Mouse (Mus musculus): ENCODE data around the gene Wee2.
A peak's percentile ranks its signal among the peaks of the same experiment; 100 is the strongest.

Gene Wee2

GRCm38 (mm10) chr6:40438936-40439335, at the start of gene Wee2:
Gene Wee2, plus strand, starts transcription at chr6:40439088.
- no peak for DNase-seq

- no peak for DNase-seq
These were observed 47.9 kb upstream of the Wee2 start for GRCm38 (mm10) chr6:40390975-40391374.

DNA sequence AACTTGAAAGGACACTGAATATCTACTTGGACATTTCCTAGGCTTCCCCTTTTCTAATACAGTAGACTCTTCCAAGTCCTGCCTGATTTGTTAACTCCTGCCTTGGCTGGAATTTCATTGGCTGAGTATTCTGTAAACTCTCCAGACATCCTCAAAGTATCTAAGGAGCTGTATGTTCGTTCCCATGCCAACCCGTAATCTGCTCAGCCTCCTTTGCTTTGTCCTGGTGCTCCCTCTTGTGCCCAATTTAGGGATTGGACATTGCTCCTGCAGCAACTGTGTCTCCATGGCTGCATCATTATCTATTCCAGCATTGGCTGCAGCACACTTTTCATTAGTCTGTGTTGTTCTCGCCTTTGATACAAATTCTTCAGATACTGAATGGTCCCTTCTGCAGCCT, 45.7 kb upstream of the Wee2 start:
- DNase-seq: peak; percentile 77 to 80

- DNase-seq: no peak
These were observed 36.9 kb upstream of the Wee2 start for GRCm38 (mm10) chr6:40402031-40402430.

- DNase-seq: no peak
These were observed 35.1 kb upstream of the Wee2 start for GRCm38 (mm10) chr6:40403640-40404285.

GRCm38 (mm10) chr6:40411085-40411484, 27.8 kb upstream of the Wee2 start:
- DNase-seq: no peak

- no peak for DNase-seq
These were observed 25.8 kb upstream of the Wee2 start for GRCm38 (mm10) chr6:40413046-40413445.

DNA sequence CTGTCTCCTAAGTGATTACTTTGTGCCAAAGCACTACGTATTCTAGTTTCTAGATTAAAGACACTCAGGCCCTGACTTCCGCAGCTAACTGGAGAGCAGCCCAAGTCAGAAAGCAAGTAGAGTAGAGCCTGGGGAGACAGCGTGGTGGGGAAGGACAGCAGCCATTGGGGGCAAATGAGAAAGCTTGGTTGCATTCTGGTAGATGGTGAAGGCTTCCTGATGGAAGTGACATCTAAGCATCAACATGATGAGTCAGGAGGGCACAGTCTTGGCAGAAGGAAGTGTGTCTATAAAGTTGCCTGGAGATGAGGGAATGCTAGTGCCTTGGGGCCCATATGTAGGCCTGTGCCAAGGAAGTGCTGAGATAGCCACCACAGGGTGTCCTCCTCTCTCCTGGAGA, 25.3 kb upstream of the Wee2 start:
- DNase-seq: no peak

DNA sequence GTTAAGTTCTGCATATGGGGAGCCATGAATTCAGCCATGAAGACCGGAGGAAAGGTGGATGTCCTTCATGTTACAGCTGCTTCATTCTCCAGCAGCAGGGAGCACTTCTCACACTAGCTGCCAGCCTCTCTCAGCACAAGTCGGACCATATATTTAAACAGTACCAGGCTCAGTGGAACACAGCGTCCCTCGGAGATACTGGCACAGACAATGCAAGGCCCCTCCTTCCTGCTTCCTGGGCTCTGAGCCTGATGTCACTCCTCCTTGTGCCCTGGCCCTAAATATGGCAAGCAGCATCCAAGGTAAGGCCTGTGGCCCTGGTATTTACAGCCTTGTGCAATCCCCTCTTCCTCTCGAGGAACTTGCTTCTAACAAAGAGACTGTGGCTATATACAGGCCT, 23.1 kb upstream of the Wee2 start:
- DNase-seq: no peak

DNA sequence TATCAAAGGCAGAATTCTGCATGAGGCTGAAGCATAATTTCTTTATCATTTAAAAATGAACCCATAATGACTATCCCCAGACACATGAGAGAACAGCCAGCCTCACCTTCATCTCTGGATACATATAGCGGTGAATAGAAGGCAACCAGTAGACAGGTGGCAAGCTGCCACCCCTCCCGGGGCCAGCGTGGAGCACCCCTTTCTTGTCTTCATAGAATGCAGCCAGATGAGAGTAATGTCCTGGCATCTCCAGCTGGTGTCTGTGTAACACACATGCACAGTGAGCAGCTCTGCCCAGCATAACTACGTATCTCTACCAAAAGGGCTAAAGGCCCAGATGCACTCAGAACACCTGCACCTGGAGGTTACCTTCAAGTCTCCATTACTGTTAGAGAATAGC, 20.5 kb upstream of the Wee2 start:
- no peak for DNase-seq

DNA sequence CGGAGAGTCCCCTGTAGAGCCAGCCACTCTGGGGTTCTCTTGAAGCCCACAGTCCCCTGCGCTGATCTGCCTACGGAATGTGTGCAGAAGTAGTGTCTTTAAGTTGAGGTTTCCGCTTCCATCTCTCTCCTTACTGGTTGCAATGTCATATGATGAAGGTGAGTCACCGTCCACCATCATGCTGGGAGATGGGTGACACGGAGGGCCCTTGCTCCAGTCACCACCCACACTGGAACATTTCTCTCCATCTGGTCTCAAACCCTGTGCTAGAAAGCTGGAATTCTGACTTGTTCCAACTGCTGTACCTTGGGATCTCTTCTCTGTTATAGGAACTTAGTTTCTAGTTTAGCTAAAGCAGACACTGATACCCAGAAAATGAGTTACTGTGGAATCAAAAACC, 17.8 kb upstream of the Wee2 start:
- DNase-seq: no peak

DNA sequence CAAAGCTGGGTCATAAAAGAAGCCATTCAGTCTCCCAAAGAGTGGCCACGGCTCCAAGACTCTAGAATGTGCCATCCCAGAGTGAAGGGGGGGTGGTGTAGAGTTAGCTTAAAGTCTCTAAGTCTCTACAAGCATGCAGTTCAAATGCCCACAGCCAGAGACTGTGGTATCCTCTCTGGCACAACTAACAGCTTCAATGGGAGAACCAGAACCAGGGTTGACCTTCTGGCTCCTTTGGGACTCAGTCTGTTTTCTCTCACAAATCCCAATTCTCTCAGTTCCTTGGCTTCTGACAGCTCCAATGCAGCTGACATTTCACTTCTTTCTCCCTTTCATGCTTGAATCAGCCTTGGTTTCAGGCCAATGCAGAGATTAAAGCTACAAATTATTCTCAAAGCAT, 15.9 kb upstream of the Wee2 start:
- no peak for DNase-seq

GRCm38 (mm10) chr6:40423774-40424173, 15.1 kb upstream of the Wee2 start:
- peak; percentile 50 to 61 for DNase-seq

DNA sequence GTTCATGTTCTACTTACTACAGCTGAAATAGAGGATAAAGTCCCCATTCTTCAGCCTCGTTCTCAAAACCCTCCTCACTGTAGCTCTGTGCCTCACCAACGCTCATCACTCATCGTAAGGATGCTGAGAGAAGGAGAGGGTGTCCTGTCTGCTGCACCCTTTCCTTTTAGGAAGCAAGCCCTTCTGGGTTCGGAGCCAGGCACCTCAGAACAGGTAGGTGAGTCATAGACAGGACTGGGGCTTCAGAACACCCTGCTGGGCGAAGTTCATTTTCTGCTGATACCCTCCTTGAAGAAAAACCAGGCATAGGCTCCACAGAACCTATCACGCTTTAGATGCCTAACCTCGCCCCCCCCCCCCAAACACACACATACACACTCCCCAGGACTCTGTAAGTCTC, 11.4 kb upstream of the Wee2 start:
- DNase-seq: no peak

DNA sequence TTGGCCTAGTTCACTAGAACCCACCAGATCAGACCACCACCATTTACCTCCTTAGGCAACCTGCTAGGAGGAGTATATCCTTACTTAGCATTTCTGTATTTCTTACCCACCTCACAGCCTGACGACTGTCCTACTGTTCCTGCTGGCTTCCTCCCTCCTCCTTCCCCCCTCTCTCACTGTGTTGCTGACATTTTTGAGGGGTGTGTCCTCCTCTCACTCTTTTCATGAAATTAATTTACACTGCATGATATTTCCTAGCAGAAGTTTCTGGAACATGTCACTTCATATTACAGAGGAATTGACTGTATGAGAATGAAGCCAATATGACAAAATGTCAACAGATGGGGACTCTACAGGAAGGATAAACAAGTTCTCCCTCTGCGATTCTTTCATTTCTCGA, 10.2 kb upstream of the Wee2 start:
- no peak for DNase-seq

DNA sequence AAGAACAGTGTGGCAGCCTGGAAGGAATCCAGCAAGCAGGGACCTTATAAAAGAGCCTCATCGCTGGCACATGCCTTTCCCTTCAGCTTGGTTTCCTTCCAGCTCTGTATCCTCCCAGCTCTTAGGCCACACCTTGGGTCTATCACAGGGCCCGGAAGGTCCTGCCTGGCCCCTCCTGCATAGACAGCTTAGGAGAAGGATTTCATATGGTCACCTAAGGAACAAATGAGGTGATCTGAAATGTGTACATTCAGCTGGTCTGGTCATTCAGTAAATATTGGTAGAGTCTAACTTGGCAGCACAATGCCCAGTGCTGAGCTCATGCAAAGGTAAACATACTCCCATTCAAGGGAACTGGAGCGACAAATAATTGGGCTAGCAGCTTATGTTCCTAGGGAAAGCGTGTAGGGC, 9.4 kb upstream of the Wee2 start:
- DNase-seq: no peak

GRCm38 (mm10) chr6:40430251-40430650, 8.6 kb upstream of the Wee2 start:
- no peak for DNase-seq

DNA sequence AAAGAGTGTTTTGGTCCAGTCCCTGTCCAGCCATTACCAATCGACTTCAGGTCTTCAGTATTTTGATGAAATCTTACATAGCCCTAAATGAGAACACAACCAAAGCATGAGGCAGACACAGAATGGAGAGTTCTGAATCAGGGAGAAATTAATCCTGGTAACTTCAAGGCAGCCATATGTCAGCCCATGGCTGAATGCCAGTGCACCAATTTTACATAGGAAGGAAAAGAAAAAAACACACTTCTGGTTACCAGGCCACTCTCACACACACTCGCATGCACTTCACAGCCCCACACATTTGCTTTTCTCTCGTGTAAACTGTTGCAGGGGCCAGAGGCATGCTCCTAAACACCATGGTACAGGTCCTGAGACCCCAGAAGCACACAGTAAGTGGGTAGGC, 8.0 kb upstream of the Wee2 start:
- no peak for DNase-seq

DNA sequence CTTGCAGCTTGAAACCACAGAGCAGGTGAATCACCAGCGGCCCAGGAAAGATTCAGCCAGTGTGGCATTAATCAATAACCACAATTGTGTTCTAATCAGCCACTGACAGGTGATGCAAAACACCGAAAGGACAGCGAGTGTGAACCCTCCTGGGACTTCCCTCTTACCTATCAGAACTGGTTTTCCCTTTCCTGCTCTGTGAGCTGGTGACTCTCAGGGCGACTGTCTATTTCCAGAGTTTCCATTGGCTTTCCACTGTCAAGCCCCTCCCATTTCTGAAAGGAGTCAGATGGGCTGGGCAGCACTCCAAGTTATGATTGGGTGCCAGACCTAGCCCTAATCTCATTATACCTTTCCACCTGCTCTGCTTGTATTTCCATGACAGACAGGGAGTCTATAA, 7.5 kb upstream of the Wee2 start:
- DNase-seq: no peak

GRCm38 (mm10) chr6:40431812-40432211, 7.1 kb upstream of the Wee2 start:
- DNase-seq: no peak

GRCm38 (mm10) chr6:40432346-40433275, 6.3 kb upstream of the Wee2 start:
- DNase-seq: no peak

- DNase-seq: no peak
These were observed 4.2 kb upstream of the Wee2 start for GRCm38 (mm10) chr6:40434697-40435096.

DNA sequence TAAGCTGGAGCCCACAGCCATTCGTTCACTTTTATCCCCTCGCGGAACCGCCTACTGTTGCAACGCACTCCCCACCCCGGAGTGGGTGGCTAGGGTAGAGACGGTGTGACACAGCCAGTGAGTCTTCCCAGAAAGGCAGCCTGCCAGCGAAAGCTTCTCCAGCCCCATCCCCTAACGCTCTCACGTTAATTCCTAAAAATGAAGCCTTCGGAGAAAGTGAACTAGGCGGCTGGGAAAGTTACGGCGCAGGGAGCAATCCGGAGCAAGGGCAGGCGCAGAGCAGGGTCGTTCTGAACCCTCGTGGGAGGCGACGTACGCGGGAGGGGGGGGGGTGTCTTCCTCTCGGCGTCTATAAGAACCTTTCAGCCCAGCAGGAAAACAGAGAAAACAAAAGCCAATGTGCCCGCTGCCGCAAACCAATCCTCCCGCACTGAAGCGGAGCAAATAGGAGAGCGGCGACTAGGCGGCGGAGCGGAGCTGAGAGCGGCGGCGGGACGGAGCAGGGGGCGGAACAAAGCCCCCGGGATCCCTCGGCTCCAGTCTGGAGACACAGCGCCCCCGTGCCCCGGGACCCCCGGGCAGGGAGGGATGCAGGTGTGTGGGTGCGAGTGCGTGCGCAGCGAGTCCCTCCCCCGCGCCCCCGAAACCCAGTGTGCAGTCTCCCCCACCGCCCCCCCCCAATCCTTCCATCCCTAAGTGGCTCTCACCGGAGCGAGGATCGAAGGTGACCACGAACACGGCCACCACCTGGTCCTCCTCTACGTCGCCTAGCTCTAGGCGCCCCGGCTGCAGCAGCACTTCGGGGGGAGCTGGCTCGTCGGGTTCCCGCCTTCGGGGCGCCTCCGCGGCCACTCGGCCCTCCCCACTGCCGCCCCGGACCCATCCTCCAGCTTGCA, 3.5 kb upstream of the Wee2 start:
- DNase-seq: peak; percentile 54 to 72
